Comparison of ENCODE assay signal across 11 mouse cellular contexts in genomic region chr12:117810074-117810473, GRCm38 (mm10). TPM values are rescaled to one million over a fixed set of nuclear protein-coding genes. Genes with fewer than 3 reads are reported as not detected.
DNase-seq lines count a peak whose midpoint lies in the region; ATAC-seq and TF ChIP-seq lines count a peak whose summit lies in the region.
"Had no signal": no experiment of that assay in that cellular context is flagged by ENCODE, and none has a peak within 500 bp of the region (broad histone marks: within the 10 kb centered on the region; RNA-seq: fewer than 3 reads in every experiment).

No protein-coding gene starts in this region.

- H3K4me2 ChIP-seq in lung, embryonic 16.5 days (ENCODE audit: low read depth, low read length): no peak overlapping the region
- H3K4me2 ChIP-seq: heart, embryonic 12.5 days; limb, embryonic 15.5 days had no signal

- H3K36me3 ChIP-seq in lung, embryonic 16.5 days (ENCODE audit: control insufficient read depth, insufficient read depth, low read length): no peaks in the 10 kb centered on the region
- H3K36me3 ChIP-seq in megakaryocyte, embryonic 14.5 days (replicated peaks; ENCODE audit: low read length): no peaks in the 10 kb centered on the region
- H3K36me3 ChIP-seq: heart, embryonic 12.5 days; limb, embryonic 15.5 days had no signal

- no peak for TF ChIP-seq POLR2A in olfactory bulb, adult 2 months (IDR thresholded peaks at IDR 0.05; ENCODE audit: insufficient read depth, low read depth, low read length)

- H3K27me3 ChIP-seq in lung, embryonic 16.5 days (ENCODE audit: control insufficient read depth, insufficient read depth, low read depth, low read length): no peaks in the 10 kb centered on the region
- peaks cover 30% of the 10 kb centered on the region for H3K27me3 ChIP-seq in megakaryocyte, embryonic 14.5 days (replicated peaks)

- no peak overlapping the region for H3K4me3 ChIP-seq in lung, embryonic 16.5 days (ENCODE audit: low read length)
- H3K4me3 ChIP-seq in megakaryocyte, embryonic 14.5 days (replicated peaks): peak overlapping the region; percentile 77
- no peak overlapping the region for H3K4me3 ChIP-seq in olfactory bulb, adult 2 months (ENCODE audit: insufficient read depth, low read depth, low read length)
- H3K4me3 ChIP-seq: heart, embryonic 12.5 days; limb, embryonic 15.5 days had no signal

- H3K9ac ChIP-seq in lung, embryonic 16.5 days (ENCODE audit: low read length): no peak overlapping the region
- H3K9ac ChIP-seq: heart, embryonic 12.5 days; limb, embryonic 15.5 days had no signal

- ATAC-seq in lung, embryonic 16.5 days (ENCODE audit: low read depth): 0 out of 2 replicates have a peak, but pooled peaks have one; percentile 7
- peak; percentile 92 for ATAC-seq in common myeloid progenitor, adult 5-6 weeks (replicated peaks; ENCODE audit: low read depth, poor library complexity, severe bottlenecking)
- ATAC-seq: activated CD4-positive, CD25-positive, alpha-beta regulatory T cell, adult 4 months had no signal

- no peaks in the 10 kb centered on the region; the same call in 1 of the 2 replicates for H3K4me1 ChIP-seq in lung, embryonic 16.5 days (replicated peaks; ENCODE audit: control insufficient read depth, insufficient read depth, low read length)
- peaks cover 16% of the 10 kb centered on the region for H3K4me1 ChIP-seq in megakaryocyte, embryonic 14.5 days
- peaks cover 27% of the 10 kb centered on the region for H3K4me1 ChIP-seq in olfactory bulb, adult 2 months (ENCODE audit: control insufficient read depth, insufficient read depth, low read length)
- H3K4me1 ChIP-seq: heart, embryonic 12.5 days had no signal

- H3K9me3 ChIP-seq in lung, embryonic 16.5 days (ENCODE audit: control insufficient read depth, low read length): no peaks in the 10 kb centered on the region
- peaks cover 6% of the 10 kb centered on the region for H3K9me3 ChIP-seq in megakaryocyte, embryonic 14.5 days
- H3K9me3 ChIP-seq: heart, embryonic 12.5 days; limb, embryonic 15.5 days had no signal

- H3K27ac ChIP-seq in lung, embryonic 16.5 days (ENCODE audit: low read length): no peak overlapping the region
- H3K27ac ChIP-seq in olfactory bulb, adult 2 months (ENCODE audit: insufficient read depth, low read depth, low read length): peak overlapping the region; percentile 98
- H3K27ac ChIP-seq: limb, embryonic 15.5 days had no signal

- WGBS in lung, embryonic 16.5 days: 27% methylated on average over 11 of the region's 11 CpGs
- WGBS in olfactory bulb, adult 2 months: 15% methylated on average over 11 of the region's 11 CpGs

- no peak for DNase-seq in lung, postnatal 36 days
- no peak for DNase-seq in adrenal gland, adult 8-10 months
- DNase-seq in spleen, adult 12 weeks (ENCODE audit: low spot score): no peak
- DNase-seq: kidney, adult 2 months had no signal

- no peak for TF ChIP-seq CTCF in olfactory bulb, adult 2 months (IDR thresholded peaks at IDR 0.05; ENCODE audit: insufficient read depth, low read depth, low read length)

RNA-seq across cellular contexts. Expression of gene Cdca7l, which starts 6.0 kb away (rescaled TPM):
- polyA plus RNA-seq in lung, embryonic 16.5 days (2015; fragmentation: Nextera tagmentation; extraction: Ambion mirVana): 47.2 and 54.6 TPM in 2 replicates
- total RNA-seq in common myeloid progenitor, adult 5-6 weeks (2017): 181 and 196 TPM in 2 replicates
- 4.1 and 7.4 TPM in 2 replicates for polyA plus RNA-seq in megakaryocyte, embryonic 14.5 days (2012; ENCODE audit: insufficient read depth, low replicate concordance)
- polyA plus RNA-seq in olfactory bulb, adult 2 months (2012; ENCODE audit: insufficient read depth, insufficient read length, low replicate concordance, missing spikeins): not detected in 2 replicates
- 1 to 10 TPM; 1.2 to 2.5 (median 1.4) TPM for total RNA-seq in adrenal gland, adult 8-10 months (2022)
